Mouse (Mus musculus) bone marrow macrophage, adult 2 months (primary cell): ENCODE results near the gene Tnp2.

Source experiments
- CTCF ChIP-seq: IDR thresholded peaks from 2 replicates; pipeline ENCODE4 v1.5.1; 2012; ENCODE audit warnings: low read depth, mild to moderate bottlenecking, low read length, moderate library complexity
- POLR2A ChIP-seq: IDR thresholded peaks from 2 replicates; pipeline ENCODE4 v1.6.1; 2012; ENCODE audit warnings: mild to moderate bottlenecking, low read depth, low read length, borderline replicate concordance

DNA sequence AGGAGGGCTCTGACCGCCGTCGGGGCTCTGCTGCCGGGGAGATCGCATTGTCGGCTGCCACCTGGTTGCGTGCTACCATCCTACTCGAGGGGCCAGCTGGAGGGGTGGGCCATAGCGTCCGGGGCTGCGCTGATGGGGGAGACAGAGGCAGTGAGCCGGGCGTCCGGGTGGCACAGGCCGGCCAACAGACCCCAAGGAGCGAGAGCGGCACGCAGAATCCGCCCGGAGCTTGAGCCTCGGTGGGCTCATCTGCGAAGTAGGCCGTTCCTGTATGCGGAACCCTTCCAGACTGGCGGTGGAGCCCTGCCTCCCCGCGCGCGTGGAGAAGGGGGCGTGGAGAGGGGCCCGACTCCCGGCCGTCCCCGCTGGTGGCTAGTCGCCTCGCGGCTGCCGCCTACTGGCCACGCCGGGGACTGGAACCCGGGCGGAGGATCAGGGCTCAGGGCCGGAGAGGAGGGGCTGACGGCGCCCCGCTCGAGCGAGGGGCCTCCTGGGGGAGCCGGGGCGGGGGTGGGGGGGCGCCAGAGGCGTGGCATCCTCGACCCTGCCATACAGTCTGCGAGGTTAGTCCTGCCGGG is 3.6 kb downstream of the Tnp2 start:
- TF ChIP-seq CTCF (peak; percentile 38; the same call in 1 of the 2 replicates), POLR2A (no peak)
